Mouse (Mus musculus): ENCODE data around the gene Gpr62. TPM values are rescaled to one million over a fixed set of nuclear protein-coding genes. Genes with fewer than 3 reads are reported as not detected.

Gene Gpr62
- total and polyA plus RNA-seq, 3 experiments, result 0.04 to 0.11 TPM; not detected in 1

DNA sequence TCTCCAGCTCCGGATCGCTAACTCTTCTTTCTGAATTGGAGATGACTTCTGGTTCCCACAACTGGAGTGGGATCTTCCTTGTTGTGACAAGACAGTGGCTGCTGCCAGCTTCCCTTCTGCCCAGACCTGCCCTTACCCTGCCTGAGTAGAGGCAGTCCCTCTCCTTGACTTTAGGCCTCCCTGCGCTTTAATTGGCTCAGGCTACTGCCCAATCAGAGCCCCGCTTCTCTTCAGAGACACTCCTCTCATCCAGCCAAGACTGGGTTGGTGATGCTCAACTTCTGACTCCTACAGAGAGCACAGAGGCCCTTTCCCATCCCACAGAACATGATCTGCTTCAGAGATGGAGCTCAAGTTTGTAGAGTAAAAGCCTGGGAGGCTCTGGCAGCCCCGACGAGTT is 38.5 kb upstream of the Gpr62 start:
- dilution Hi-C loops (cut with MboI; ENCODE audit: extremely low pct_ligation_motif_present, extremely low pct_unique_long_range_greater_than_20kb, low sequenced_read_pairs), result no loop called here
- no peak overlapping the region for H3K9ac ChIP-seq (ENCODE audit: insufficient read depth, low read depth)
- no peaks in the 10 kb centered on the region for H3K36me3 ChIP-seq (replicated peaks in 1 of 2; ENCODE audit: control insufficient read depth in 1 of 2, insufficient read depth in 1 of 2, low read length in 1 of 2)
- H3K27ac ChIP-seq (ENCODE audit: insufficient read depth, low read depth), result no peak overlapping the region
- no peak overlapping the region for H3K4me2 ChIP-seq (ENCODE audit: insufficient read depth, low read depth, poor library complexity, severe bottlenecking)
- no peaks in the 10 kb centered on the region for H3K4me1 ChIP-seq (ENCODE audit: control insufficient read depth in 1 of 2, insufficient read depth in 2 of 2)
- TF ChIP-seq JUND (conservative IDR thresholded peaks at IDR 0.05; ENCODE audit: low read depth, low read length) (no peak), ELF1 (IDR thresholded peaks at IDR 0.05; ENCODE audit: low read depth, low read length) (no peak), ETS1 (conservative IDR thresholded peaks at IDR 0.05; ENCODE audit: low read depth, low read length) (no peak), RAD21 (IDR thresholded peaks at IDR 0.05; ENCODE audit: low read depth, low read length) (no peak), SMC3 (IDR thresholded peaks at IDR 0.05; ENCODE audit: low read depth, low read length) (no peak), EP300 (IDR thresholded peaks at IDR 0.05; ENCODE audit: low read length) (no peak), TCF12 (IDR thresholded peaks at IDR 0.05; ENCODE audit: low read depth, low read length) (no peak), UBTF (IDR thresholded peaks at IDR 0.05; ENCODE audit: low read depth, low read length) (no peak), HCFC1 (IDR thresholded peaks at IDR 0.05; ENCODE audit: low read depth, low read length) (no peak), ZC3H11A (IDR thresholded peaks at IDR 0.05; ENCODE audit: low read depth, low read length) (no peak), GABPA (IDR thresholded peaks at IDR 0.05; ENCODE audit: insufficient replicate concordance, low read depth, low read length) (no peak), CTCF (conservative IDR thresholded peaks at IDR 0.05 in 1 of 2, IDR thresholded peaks at IDR 0.05 in 1 of 2; ENCODE audit: low read depth in 2 of 2, low read length in 2 of 2) (no peak), SIN3A (IDR thresholded peaks at IDR 0.05; ENCODE audit: low read length) (no peak), MAZ (IDR thresholded peaks at IDR 0.05; ENCODE audit: low read depth, low read length) (no peak), NRF1 (IDR thresholded peaks at IDR 0.05; ENCODE audit: low read depth, low read length) (no peak), POLR2AphosphoS2 (IDR thresholded peaks at IDR 0.05; ENCODE audit: low read depth, low read length) (no peak), MXI1 (IDR thresholded peaks at IDR 0.05; ENCODE audit: low read depth, low read length) (no peak), CHD1 (IDR thresholded peaks at IDR 0.05; ENCODE audit: low read depth, low read length) (no peak)
- in situ Hi-C loops (cut with MboI; ENCODE audit: low pct_ligation_motif_present, low pct_unique_long_range_greater_than_20kb, low sequenced_read_pairs), result no loop called here
- no peaks in the 10 kb centered on the region for H3K79me2 ChIP-seq (replicated peaks; ENCODE audit: control insufficient read depth, extremely low read depth, insufficient read depth, poor library complexity, severe bottlenecking)
- no peak for DNase-seq (ENCODE audit: extremely low read depth)
- peaks cover 4% of the 10 kb centered on the region for H3K27me3 ChIP-seq (replicated peaks)
- no peaks in the 10 kb centered on the region for H3K9me3 ChIP-seq (replicated peaks; ENCODE audit: low read length)
- H3K4me3 ChIP-seq (replicated peaks in 1 of 3; ENCODE audit: low read depth in 2 of 3, low read length in 2 of 3, poor library complexity in 1 of 3), result no peak overlapping the region

DNA sequence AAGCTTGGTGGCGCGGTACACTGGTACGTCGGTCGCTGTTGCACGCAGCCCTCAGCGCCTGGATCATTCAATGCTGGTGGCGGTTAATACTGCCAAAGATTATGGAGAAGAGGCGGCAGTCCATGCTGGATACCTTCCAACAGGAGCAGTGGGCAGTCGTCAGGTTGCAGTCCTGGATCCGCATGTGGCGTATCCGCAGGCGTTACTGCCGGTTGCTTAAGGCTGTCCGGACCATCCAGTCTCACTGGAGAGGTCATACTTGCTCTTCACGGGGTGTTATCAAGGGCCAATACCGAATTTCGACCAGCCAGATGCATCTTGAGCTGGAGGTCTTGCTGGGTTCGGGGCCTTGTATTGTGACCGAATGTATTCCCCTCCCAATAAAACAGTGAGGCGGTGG is 36.1 kb upstream of the Gpr62 start:
- Histone ChIP-seq H3K9me3 (replicated peaks; ENCODE audit: low read length) (no peaks in the 10 kb centered on the region), H3K4me1 (ENCODE audit: control insufficient read depth in 1 of 2, insufficient read depth in 2 of 2) (no peaks in the 10 kb centered on the region), H3K4me3 (replicated peaks in 1 of 3; ENCODE audit: low read depth in 2 of 3, low read length in 2 of 3, poor library complexity in 1 of 3) (no peak overlapping the region), H3K9ac (ENCODE audit: insufficient read depth, low read depth) (no peak overlapping the region), H3K36me3 (replicated peaks in 1 of 2; ENCODE audit: control insufficient read depth in 1 of 2, insufficient read depth in 1 of 2, low read length in 1 of 2) (no peaks in the 10 kb centered on the region), H3K27ac (ENCODE audit: insufficient read depth, low read depth) (no peak overlapping the region), H3K4me2 (ENCODE audit: insufficient read depth, low read depth, poor library complexity, severe bottlenecking) (no peak overlapping the region), H3K27me3 (replicated peaks) (no peaks in the 10 kb centered on the region), H3K79me2 (replicated peaks; ENCODE audit: control insufficient read depth, extremely low read depth, insufficient read depth, poor library complexity, severe bottlenecking) (no peaks in the 10 kb centered on the region)
- dilution Hi-C loops (cut with MboI; ENCODE audit: extremely low pct_ligation_motif_present, extremely low pct_unique_long_range_greater_than_20kb, low sequenced_read_pairs), result no loop called here
- in situ Hi-C loops (cut with MboI; ENCODE audit: low pct_ligation_motif_present, low pct_unique_long_range_greater_than_20kb, low sequenced_read_pairs), result no loop called here
- no peak for TF ChIP-seq ZNF384 (IDR thresholded peaks at IDR 0.05; ENCODE audit: low read depth, low read length)
- TF ChIP-seq ZKSCAN1 (IDR thresholded peaks at IDR 0.05; ENCODE audit: borderline replicate concordance, low read depth, low read length), result no peak
- no peak for TF ChIP-seq BHLHE40 (IDR thresholded peaks at IDR 0.05; ENCODE audit: low read depth, low read length)
- no peak for TF ChIP-seq ZC3H11A (IDR thresholded peaks at IDR 0.05; ENCODE audit: low read depth, low read length)
- no peak for TF ChIP-seq RAD21 (IDR thresholded peaks at IDR 0.05; ENCODE audit: low read depth, low read length)
- TF ChIP-seq MYC (IDR thresholded peaks at IDR 0.05; ENCODE audit: low read depth, low read length), result no peak
- no peak for TF ChIP-seq MAZ (IDR thresholded peaks at IDR 0.05; ENCODE audit: low read depth, low read length)
- no peak for TF ChIP-seq MAX (IDR thresholded peaks at IDR 0.05; ENCODE audit: low read length)
- TF ChIP-seq IRF4 (IDR thresholded peaks at IDR 0.05; ENCODE audit: low read depth, low read length), result no peak
- TF ChIP-seq EP300 (IDR thresholded peaks at IDR 0.05; ENCODE audit: low read length), result no peak
- no peak for TF ChIP-seq TCF12 (IDR thresholded peaks at IDR 0.05; ENCODE audit: low read depth, low read length)
- no peak for TF ChIP-seq NELFE (IDR thresholded peaks at IDR 0.05; ENCODE audit: low read depth, low read length)
- no peak for TF ChIP-seq USF2 (conservative IDR thresholded peaks at IDR 0.05; ENCODE audit: low read depth, low read length)
- no peak for TF ChIP-seq JUND (conservative IDR thresholded peaks at IDR 0.05; ENCODE audit: low read depth, low read length)
- TF ChIP-seq CHD2 (IDR thresholded peaks at IDR 0.05; ENCODE audit: low read length), result no peak
- DNase-seq (ENCODE audit: extremely low read depth), result no peak

Data from CH12.LX (cell line).